In genomic region chr6:55272952-55273351, GRCm38 (mm10) we compare ENCODE assay signal across 9 mouse cellular contexts.
DNase-seq lines count a peak whose midpoint lies in the region; ATAC-seq lines count a peak whose summit lies in the region.
"Had no signal": no experiment of that assay in that cellular context is flagged by ENCODE, and none has a peak within 500 bp of the region (broad histone marks: within the 10 kb centered on the region; RNA-seq: fewer than 3 reads in every experiment).

No protein-coding gene starts in this region.

- H3K4me1 ChIP-seq in hindbrain, embryonic 14.5 days (replicated peaks; ENCODE audit: control insufficient read depth, insufficient read depth, low read length): no peaks in the 10 kb centered on the region
- no peaks in the 10 kb centered on the region for H3K4me1 ChIP-seq in hindbrain, embryonic 10.5 days (replicated peaks)
- peaks cover 5% of the 10 kb centered on the region; the same call in 1 of the 2 replicates for H3K4me1 ChIP-seq in heart, embryonic 11.5 days (ENCODE audit: control insufficient read depth, insufficient read depth, low read length)

- peak; percentile 76 for ATAC-seq in hindbrain, embryonic 14.5 days (ENCODE audit: low FRiP score)
- ATAC-seq in heart, embryonic 11.5 days (replicated peaks; ENCODE audit: insufficient number of reproducible peaks, low FRiP score, low TSS enrichment): no peak

- H3K9ac ChIP-seq in hindbrain, embryonic 14.5 days: no peak overlapping the region
- H3K9ac ChIP-seq in heart, embryonic 11.5 days (ENCODE audit: low read depth, low read length): no peak overlapping the region

- WGBS in hindbrain, embryonic 14.5 days: 65% methylated on average over 7 of the region's 7 CpGs
- 84% methylated on average over 7 of the region's 7 CpGs for WGBS in hindbrain, embryonic 10.5 days
- WGBS in heart, embryonic 11.5 days (ENCODE audit: insufficient replicate concordance): 83% methylated on average over 7 of the region's 7 CpGs

- peak; percentile 47 for DNase-seq in hindbrain, embryonic 14.5 days (ENCODE audit: low spot score)
- no peak for DNase-seq in hindbrain, embryonic 10.5 days (ENCODE audit: low spot score)
- peak; percentile 19 for DNase-seq in right cerebral cortex, adult 18-20 months
- no peak for DNase-seq in right cerebral cortex, postnatal 4 days
- peak; percentile 80 to 82 for DNase-seq in cerebellum, postnatal 36 days
- DNase-seq in retina, postnatal 7 days (ENCODE audit: low read depth, low spot score): peak; percentile 25
- no peak for DNase-seq in thymus, postnatal 25 days
- DNase-seq: heart, postnatal 14 days had no signal

- H3K4me2 ChIP-seq in hindbrain, embryonic 14.5 days (replicated peaks): no peak overlapping the region
- H3K4me2 ChIP-seq in heart, embryonic 11.5 days: no peak overlapping the region

- no peak overlapping the region for H3K4me3 ChIP-seq in hindbrain, embryonic 14.5 days (replicated peaks; ENCODE audit: low read length)
- H3K4me3 ChIP-seq in hindbrain, embryonic 10.5 days: no peak overlapping the region
- no peak overlapping the region for H3K4me3 ChIP-seq in heart, embryonic 11.5 days (ENCODE audit: low read depth, low read length)

- H3K27ac ChIP-seq in hindbrain, embryonic 14.5 days: no peak overlapping the region
- no peak overlapping the region for H3K27ac ChIP-seq in hindbrain, embryonic 10.5 days
- no peak overlapping the region for H3K27ac ChIP-seq in heart, embryonic 11.5 days (ENCODE audit: low read depth, low read length)

- H3K36me3 ChIP-seq in hindbrain, embryonic 14.5 days (replicated peaks; ENCODE audit: control insufficient read depth, insufficient read depth): no peaks in the 10 kb centered on the region
- no peaks in the 10 kb centered on the region for H3K36me3 ChIP-seq in hindbrain, embryonic 10.5 days
- no peaks in the 10 kb centered on the region for H3K36me3 ChIP-seq in heart, embryonic 11.5 days (ENCODE audit: control insufficient read depth, insufficient read depth, low read length)

- H3K27me3 ChIP-seq in hindbrain, embryonic 14.5 days (ENCODE audit: control insufficient read depth, insufficient read depth, low read length): no peaks in the 10 kb centered on the region
- H3K27me3 ChIP-seq in hindbrain, embryonic 10.5 days (ENCODE audit: insufficient read depth, poor library complexity, severe bottlenecking): no peaks in the 10 kb centered on the region
- no peaks in the 10 kb centered on the region for H3K27me3 ChIP-seq in heart, embryonic 11.5 days (ENCODE audit: control insufficient read depth, insufficient read depth, low read length)

- H3K9me3 ChIP-seq in hindbrain, embryonic 14.5 days (ENCODE audit: control insufficient read depth, low read length): no peaks in the 10 kb centered on the region
- H3K9me3 ChIP-seq in hindbrain, embryonic 10.5 days: no peaks in the 10 kb centered on the region
- no peaks in the 10 kb centered on the region for H3K9me3 ChIP-seq in heart, embryonic 11.5 days (replicated peaks; ENCODE audit: control insufficient read depth, low read length)

Comparison
In these comparisons a context has a peak if more than half of its experiments do, and no peak if none do; other contexts are left out.
1. DNase-seq: peak in hindbrain, embryonic 14.5 days (single experiment), right cerebral cortex, adult 18-20 months (single experiment), cerebellum, postnatal 36 days (2 of 2) and retina, postnatal 7 days (single experiment); none in hindbrain, embryonic 10.5 days (single experiment), right cerebral cortex, postnatal 4 days (single experiment) and thymus, postnatal 25 days (single experiment).